Mouse (Mus musculus) ES-Bruce4 (cell line): ENCODE measurements around the gene Ttpal.
A peak's percentile ranks its signal among the peaks of the same experiment; 100 is the strongest.

Experiments used
- CTCF ChIP-seq: IDR thresholded peaks from one replicate; pipeline ENCODE4 v1.8.1; 2011; ENCODE audit warnings: low read depth, low read length
- EP300 ChIP-seq: IDR thresholded peaks from 2 replicates; pipeline ENCODE4 v1.6.1; 2011; ENCODE audit warnings: low read depth, low read length; ENCODE audit not compliant: insufficient read depth
- POLR2A ChIP-seq: IDR thresholded peaks from one replicate; pipeline ENCODE4 v1.8.1; 2011; ENCODE audit warnings: low read length; ENCODE audit not compliant: insufficient read depth

DNA sequence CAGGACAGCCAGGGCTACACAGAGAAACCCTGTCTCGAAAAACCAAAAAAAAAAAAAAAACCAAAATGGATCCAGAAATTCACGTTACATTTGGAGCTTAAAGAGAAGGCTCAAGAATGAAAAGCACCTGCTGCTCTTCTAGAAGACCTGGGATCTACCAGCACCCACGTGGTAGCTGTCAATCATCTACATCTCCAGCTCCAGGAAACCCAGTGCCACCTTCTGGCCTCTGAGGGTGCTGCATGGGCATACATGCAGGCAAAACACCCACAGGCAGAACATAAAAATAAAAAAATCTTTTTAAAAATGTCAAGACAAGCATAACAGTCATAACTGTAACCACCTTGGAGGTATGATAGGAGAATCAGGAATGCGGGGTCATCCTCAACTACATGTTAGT is 4.5 kb upstream of the Ttpal start:
- TF ChIP-seq POLR2A (no peak), CTCF (peak; percentile 44), EP300 (no peak)
